Mouse (Mus musculus): ENCODE results near the gene Gse1. TPM values are rescaled to one million over a fixed set of nuclear protein-coding genes. Genes with fewer than 3 reads are reported as not detected.

Gse1 gene
- total RNA-seq, 1 experiment, result 21.4 TPM

- Histone ChIP-seq H3K36me3 (ENCODE audit: control insufficient read depth, insufficient read depth, low read length, poor library complexity, severe bottlenecking) (no peaks in the 10 kb centered on the region), H3K4me3 (ENCODE audit: insufficient read depth in 1 of 2, low read depth in 1 of 2, low read length in 2 of 2, poor library complexity in 1 of 2, severe bottlenecking in 1 of 2) (no peak overlapping the region), H3K27ac (ENCODE audit: insufficient read depth, low read depth, low read length, poor library complexity, severe bottlenecking) (no peak overlapping the region), H3K4me1 (ENCODE audit: control insufficient read depth in 2 of 2, insufficient read depth in 2 of 2, low read length in 2 of 2, poor library complexity in 1 of 2) (peaks cover 18 to 31% of the 10 kb centered on the region in 2 experiments), H3K9me3 (ENCODE audit: control insufficient read depth, insufficient read depth, low read depth, low read length) (no peaks in the 10 kb centered on the region), H3K9ac (ENCODE audit: insufficient read depth, low read depth, low read length, poor library complexity, severe bottlenecking) (no peak overlapping the region)
- TF ChIP-seq CHD2 (IDR thresholded peaks at IDR 0.05; ENCODE audit: low read depth, low read length), result no peak
- no peak for TF ChIP-seq ZNF384 (IDR thresholded peaks at IDR 0.05; ENCODE audit: low read depth, low read length)
- TF ChIP-seq MAFK (IDR thresholded peaks at IDR 0.05; ENCODE audit: insufficient read depth, low read depth, low read length), result no peak
- TF ChIP-seq HCFC1 (IDR thresholded peaks at IDR 0.05; ENCODE audit: borderline replicate concordance, insufficient read depth, low read length), result no peak
- no peak for TF ChIP-seq ZC3H11A (IDR thresholded peaks at IDR 0.05; ENCODE audit: borderline replicate concordance, low read depth, low read length)
- no peak for DNase-seq (ENCODE audit: low read depth, low spot score)
- in situ Hi-C loops (cut with MboI; ENCODE audit: low sequenced_read_pairs in 2 of 2, unreplicated experiment in 2 of 2), result loop anchor here in 1 of 2 experiments (10.0 kb wide), 1 partner anchor 144 kb away; no protein-coding TSS in a partner anchor
Measured at GRCm38 (mm10) chr8:120329030-120329748, 100.9 kb downstream of the Gse1 start.

GRCm38 (mm10) chr8:120331027-120331426 is 102.8 kb downstream of the Gse1 start:
- H3K4me3 ChIP-seq (ENCODE audit: insufficient read depth in 1 of 2, low read depth in 1 of 2, low read length in 2 of 2, poor library complexity in 1 of 2, severe bottlenecking in 1 of 2), result peak overlapping the region in 1 of 2 experiments; percentile 11; a peak in 1 of 4 replicates
- H3K27ac ChIP-seq (ENCODE audit: insufficient read depth, low read depth, low read length, poor library complexity, severe bottlenecking), result peak overlapping the region; percentile 7; the same call in 1 of the 2 replicates
- no peaks in the 10 kb centered on the region for H3K36me3 ChIP-seq (ENCODE audit: control insufficient read depth, insufficient read depth, low read length, poor library complexity, severe bottlenecking)
- H3K9ac ChIP-seq (ENCODE audit: insufficient read depth, low read depth, low read length, poor library complexity, severe bottlenecking), result no peak overlapping the region; the same call in 1 of the 2 replicates
- no peak for DNase-seq (ENCODE audit: low read depth, low spot score)
- peaks cover 22 to 40% of the 10 kb centered on the region in 2 experiments for H3K4me1 ChIP-seq (ENCODE audit: control insufficient read depth in 2 of 2, insufficient read depth in 2 of 2, low read length in 2 of 2, poor library complexity in 1 of 2)
- no peaks in the 10 kb centered on the region for H3K9me3 ChIP-seq (ENCODE audit: control insufficient read depth, insufficient read depth, low read depth, low read length)
- in situ Hi-C loops (cut with MboI; ENCODE audit: low sequenced_read_pairs in 2 of 2, unreplicated experiment in 2 of 2), result no loop called here
- TF ChIP-seq ZC3H11A (IDR thresholded peaks at IDR 0.05; ENCODE audit: borderline replicate concordance, low read depth, low read length) (no peak), HCFC1 (IDR thresholded peaks at IDR 0.05; ENCODE audit: borderline replicate concordance, insufficient read depth, low read length) (no peak), CHD2 (IDR thresholded peaks at IDR 0.05; ENCODE audit: low read depth, low read length) (no peak), ZNF384 (IDR thresholded peaks at IDR 0.05; ENCODE audit: low read depth, low read length) (no peak), MAFK (IDR thresholded peaks at IDR 0.05; ENCODE audit: insufficient read depth, low read depth, low read length) (no peak)

- no peak for DNase-seq (ENCODE audit: low read depth, low spot score)
- Histone ChIP-seq H3K36me3 (ENCODE audit: control insufficient read depth, insufficient read depth, low read length, poor library complexity, severe bottlenecking) (no peaks in the 10 kb centered on the region), H3K27ac (ENCODE audit: insufficient read depth, low read depth, low read length, poor library complexity, severe bottlenecking) (peak overlapping the region; percentile 95; the same call in 1 of the 2 replicates), H3K9ac (ENCODE audit: insufficient read depth, low read depth, low read length, poor library complexity, severe bottlenecking) (peak overlapping the region; percentile 60; the same call in 1 of the 2 replicates), H3K9me3 (ENCODE audit: control insufficient read depth, insufficient read depth, low read depth, low read length) (no peaks in the 10 kb centered on the region), H3K4me3 (ENCODE audit: insufficient read depth in 1 of 2, low read depth in 1 of 2, low read length in 2 of 2, poor library complexity in 1 of 2, severe bottlenecking in 1 of 2) (peak overlapping the region in 1 of 2 experiments; percentile 34; a peak in 2 of 4 replicates), H3K4me1 (ENCODE audit: control insufficient read depth in 2 of 2, insufficient read depth in 2 of 2, low read length in 2 of 2, poor library complexity in 1 of 2) (peaks cover 26 to 44% of the 10 kb centered on the region in 2 experiments)
- no peak for TF ChIP-seq HCFC1 (IDR thresholded peaks at IDR 0.05; ENCODE audit: borderline replicate concordance, insufficient read depth, low read length)
- peak; percentile 84 for TF ChIP-seq ZNF384 (IDR thresholded peaks at IDR 0.05; ENCODE audit: low read depth, low read length)
- in situ Hi-C loops (cut with MboI; ENCODE audit: low sequenced_read_pairs in 2 of 2, unreplicated experiment in 2 of 2), result no loop called here
Measured at GRCm38 (mm10) chr8:120332379-120333229, 104.3 kb downstream of the Gse1 start.

GRCm38 (mm10) chr8:120333681-120334080 is 105.4 kb downstream of the Gse1 start:
- in situ Hi-C loops (cut with MboI; ENCODE audit: low sequenced_read_pairs in 2 of 2, unreplicated experiment in 2 of 2), result no loop called here
- H3K9ac ChIP-seq (ENCODE audit: insufficient read depth, low read depth, low read length, poor library complexity, severe bottlenecking), result no peak overlapping the region; the same call in 1 of the 2 replicates
- H3K9me3 ChIP-seq (ENCODE audit: control insufficient read depth, insufficient read depth, low read depth, low read length), result no peaks in the 10 kb centered on the region
- H3K27ac ChIP-seq (ENCODE audit: insufficient read depth, low read depth, low read length, poor library complexity, severe bottlenecking), result peak overlapping the region; percentile 95
- H3K36me3 ChIP-seq (ENCODE audit: control insufficient read depth, insufficient read depth, low read length, poor library complexity, severe bottlenecking), result no peaks in the 10 kb centered on the region
- peaks cover 24 to 48% of the 10 kb centered on the region in 2 experiments for H3K4me1 ChIP-seq (ENCODE audit: control insufficient read depth in 2 of 2, insufficient read depth in 2 of 2, low read length in 2 of 2, poor library complexity in 1 of 2)
- TF ChIP-seq MAFK (IDR thresholded peaks at IDR 0.05; ENCODE audit: insufficient read depth, low read depth, low read length) (no peak), CHD2 (IDR thresholded peaks at IDR 0.05; ENCODE audit: low read depth, low read length) (no peak), ZC3H11A (IDR thresholded peaks at IDR 0.05; ENCODE audit: borderline replicate concordance, low read depth, low read length) (no peak), ZNF384 (IDR thresholded peaks at IDR 0.05; ENCODE audit: low read depth, low read length) (no peak), HCFC1 (IDR thresholded peaks at IDR 0.05; ENCODE audit: borderline replicate concordance, insufficient read depth, low read length) (no peak)
- DNase-seq (ENCODE audit: low read depth, low spot score), result no peak
- no peak overlapping the region for H3K4me3 ChIP-seq (ENCODE audit: insufficient read depth in 1 of 2, low read depth in 1 of 2, low read length in 2 of 2, poor library complexity in 1 of 2, severe bottlenecking in 1 of 2)
